Mouse (Mus musculus): ENCODE data around the gene Gm10681. TPM values are rescaled to one million over a fixed set of nuclear protein-coding genes. Genes with fewer than 3 reads are reported as not detected.

The Gm10681 gene
- not detected for total RNA-seq (2023)

GRCm38 (mm10) chr3:98588707-98589106 lies at the start of gene Gm10681:
Gene Gm10681, minus strand, starts transcription at chr3:98588807.

GRCm38 (mm10) chr3:98630152-98630551 lies 41.5 kb upstream of the Gm10681 start, which contains the start of gene Hsd3b5:
Gene Hsd3b5, minus strand, starts transcription at chr3:98630252.

GRCm38 (mm10) chr3:98510414-98510813 lies 78.2 kb downstream of the Gm10681 start, which contains the start of gene Hsd3b4:
Gene Hsd3b4, minus strand, starts transcription at chr3:98510514.

Other genes with a start within 250 kb of the Gm10681 start
- gene Phgdh, start 248.8 kb downstream of the Gm10681 start, total RNA-seq (2023), result 68.2 TPM
- not detected for gene Zfp697, start 206.3 kb downstream of the Gm10681 start, total RNA-seq (2023)
- not detected for gene Gm4450, start 131.7 kb downstream of the Gm10681 start, total RNA-seq (2023)
- not detected for gene Hsd3b4, start 78.3 kb downstream of the Gm10681 start, total RNA-seq (2023)
- not detected for gene Hsd3b5, start 41.4 kb upstream of the Gm10681 start, total RNA-seq (2023)
- not detected for gene Hsd3b2, start 135.7 kb upstream of the Gm10681 start, total RNA-seq (2023)
- not detected for gene Hsd3b3, start 174.3 kb upstream of the Gm10681 start, total RNA-seq (2023)
- not detected for gene Hsd3b6, start 225.6 kb upstream of the Gm10681 start, total RNA-seq (2023)

Measured in CD8-positive naive resting alpha-beta T cell, adult 57 days (primary cell).